Mouse (Mus musculus) cerebellum, postnatal 25 days (tissue): ENCODE measurements around the gene A630095N17Rik.
"Not testable (repeated sequence)": the region's sequence is repeated elsewhere in the genome, so short reads cannot be mapped to it uniquely, and the experiment has no call there.

Source experiments
- DNase-seq, 2 experiments: peaks; one replicate each; pipeline ENCODE4 v3.0.0; 2021; ENCODE audit warnings: mixed read lengths in 2 of 2

The A630095N17Rik gene

DNA sequence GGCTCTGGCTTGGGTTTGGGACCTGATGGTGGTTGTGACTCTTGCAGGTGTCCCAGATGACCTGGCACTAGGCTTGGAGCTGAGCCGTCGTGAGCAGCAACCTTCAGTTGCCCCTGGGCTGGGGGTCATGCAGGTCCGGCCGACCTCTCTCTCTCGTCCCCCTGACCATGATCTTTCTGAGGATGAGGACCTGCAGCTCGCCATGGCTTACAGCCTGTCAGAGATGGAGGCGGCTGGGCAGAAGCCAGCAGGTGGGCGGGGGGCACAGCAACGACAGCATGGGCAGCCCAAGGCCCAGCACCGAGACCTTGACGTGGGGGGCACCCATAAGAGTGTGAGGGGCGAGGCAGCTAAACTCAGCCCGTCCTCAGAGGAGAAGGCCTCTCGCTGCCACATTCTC lies 11.5 kb upstream of the A630095N17Rik start:
- DNase-seq: no peak

DNA sequence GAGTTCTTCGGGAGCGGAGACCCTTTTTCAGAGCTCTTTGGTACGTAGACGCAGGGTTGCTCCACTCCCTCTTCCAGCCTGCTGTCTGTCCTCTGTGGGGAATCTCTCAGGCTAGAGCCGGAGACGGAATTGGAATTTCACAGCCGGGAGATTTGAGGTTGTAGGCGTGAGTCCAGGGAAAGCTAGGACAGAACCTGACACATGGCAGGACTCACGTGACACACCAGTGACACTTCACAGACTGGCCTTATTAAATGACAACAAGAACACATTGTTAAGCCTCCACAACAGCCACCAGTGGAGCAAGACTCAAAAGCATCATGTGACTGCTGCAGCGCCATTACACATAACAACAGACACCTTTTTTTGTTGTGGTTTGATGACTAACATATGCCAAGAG lies 7.7 kb upstream of the A630095N17Rik start:
- peak; percentile 62 to 70 for DNase-seq

DNA sequence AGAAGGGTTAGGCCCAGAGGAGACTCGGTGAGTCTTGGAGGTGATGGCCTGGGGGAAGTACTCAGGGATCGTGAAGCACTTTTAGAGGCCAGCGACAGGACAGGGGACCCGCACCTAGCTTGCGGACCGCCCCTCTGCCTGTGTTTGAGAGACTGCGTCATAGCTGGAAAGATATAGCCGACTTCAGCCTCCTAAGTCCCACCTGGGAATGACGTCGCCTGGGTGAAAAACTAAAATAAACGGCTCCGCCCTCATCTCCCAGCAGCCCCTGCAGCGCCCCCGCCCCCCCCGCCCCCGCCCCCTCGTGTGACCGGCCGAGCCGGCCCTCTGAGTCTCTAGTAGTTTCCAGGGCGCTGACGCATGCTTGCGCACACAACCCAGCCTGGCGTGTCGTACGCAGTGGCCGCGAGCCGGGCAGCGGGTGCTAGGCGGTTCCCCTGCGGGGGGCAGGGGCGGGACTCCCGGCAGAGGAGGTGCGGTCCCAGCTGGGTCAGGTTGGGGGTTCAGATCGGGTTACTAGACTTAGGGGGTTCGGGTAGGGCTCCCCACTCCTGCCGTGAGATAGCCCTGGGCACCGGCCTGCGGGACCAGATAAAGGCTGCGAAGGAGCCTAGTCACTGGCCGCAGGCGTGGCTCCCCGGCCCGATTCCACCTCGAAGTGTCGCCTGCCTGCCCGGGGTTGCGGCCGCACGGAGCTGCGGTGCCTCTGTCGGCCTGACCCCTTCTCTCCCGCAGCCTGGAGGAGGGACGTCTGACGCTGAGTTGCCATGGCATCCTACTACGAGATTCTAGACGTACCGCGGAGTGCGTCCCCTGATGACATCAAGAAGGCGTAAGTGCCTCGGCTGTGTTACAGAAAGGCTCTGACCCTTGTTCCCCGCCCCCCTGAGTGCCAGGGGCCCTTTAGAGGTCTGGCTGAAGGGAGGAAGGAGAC lies 4.5 kb upstream of the A630095N17Rik start, which contains the start of gene Dnajb2:
Gene Dnajb2, plus strand, starts transcription at position 290 of the 934 bp plus-strand sequence.
- DNase-seq: peak; percentile 91 to 94

DNA sequence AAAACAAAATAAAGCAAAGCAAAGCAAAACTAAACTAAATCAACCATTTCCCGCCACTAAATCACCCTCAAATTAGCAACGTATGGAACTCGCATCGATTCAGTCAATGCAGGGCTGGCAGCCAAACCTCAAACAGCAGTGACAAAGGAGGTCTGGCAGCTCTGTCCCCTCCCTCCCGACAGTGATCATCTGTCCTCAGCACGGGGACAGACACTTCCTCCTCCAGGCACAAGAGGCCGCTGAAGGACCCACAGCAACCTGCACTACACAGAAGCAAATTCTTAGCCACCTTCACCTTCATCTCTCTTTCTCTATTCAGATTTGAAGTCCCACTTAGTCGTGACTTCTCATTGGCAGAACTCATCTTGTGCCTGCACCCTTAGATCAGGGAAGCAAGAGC lies 2.7 kb upstream of the A630095N17Rik start:
- DNase-seq: peak; percentile 79 to 88

DNA sequence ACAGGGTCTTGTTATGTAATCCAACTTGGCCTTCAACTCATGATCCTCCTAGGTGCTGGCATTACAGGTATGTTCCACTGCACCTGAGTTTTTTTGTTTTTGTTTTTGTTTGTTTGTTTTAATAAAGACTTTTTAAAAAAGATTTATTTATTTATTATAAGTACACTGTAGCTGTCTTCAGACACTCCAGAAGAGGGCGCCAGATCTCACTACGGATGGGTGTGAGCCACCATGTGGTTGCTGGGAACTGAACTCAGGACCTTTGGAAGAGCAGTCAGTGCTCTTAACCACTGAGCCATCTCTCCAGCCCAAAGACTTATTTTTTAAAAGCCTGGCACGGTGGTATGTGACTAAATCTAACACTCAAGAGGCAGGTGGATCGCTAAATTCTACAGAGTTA lies 587 bp upstream of the A630095N17Rik start:
- DNase-seq: not testable (repeated sequence)

DNA sequence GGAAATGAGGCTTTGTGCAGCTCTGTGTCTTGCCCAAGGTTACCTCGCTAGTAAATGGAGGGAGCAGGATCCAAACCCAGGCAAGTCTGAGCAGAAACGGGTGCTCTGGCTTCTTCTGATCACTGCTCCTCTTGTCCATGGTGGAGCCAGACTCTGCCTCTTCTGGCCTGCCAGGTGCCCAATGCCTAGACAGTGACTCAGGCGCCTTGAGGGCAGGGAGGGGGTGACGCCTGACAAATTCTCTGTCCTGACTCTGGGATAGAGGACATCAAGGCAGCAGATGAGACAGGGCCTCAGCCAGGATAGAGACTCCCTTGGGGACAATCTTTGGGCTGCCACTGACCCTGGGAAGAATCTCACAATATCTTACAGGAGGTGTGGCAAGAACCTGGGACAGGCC lies 678 bp downstream of the A630095N17Rik start:
- no peak for DNase-seq

DNA sequence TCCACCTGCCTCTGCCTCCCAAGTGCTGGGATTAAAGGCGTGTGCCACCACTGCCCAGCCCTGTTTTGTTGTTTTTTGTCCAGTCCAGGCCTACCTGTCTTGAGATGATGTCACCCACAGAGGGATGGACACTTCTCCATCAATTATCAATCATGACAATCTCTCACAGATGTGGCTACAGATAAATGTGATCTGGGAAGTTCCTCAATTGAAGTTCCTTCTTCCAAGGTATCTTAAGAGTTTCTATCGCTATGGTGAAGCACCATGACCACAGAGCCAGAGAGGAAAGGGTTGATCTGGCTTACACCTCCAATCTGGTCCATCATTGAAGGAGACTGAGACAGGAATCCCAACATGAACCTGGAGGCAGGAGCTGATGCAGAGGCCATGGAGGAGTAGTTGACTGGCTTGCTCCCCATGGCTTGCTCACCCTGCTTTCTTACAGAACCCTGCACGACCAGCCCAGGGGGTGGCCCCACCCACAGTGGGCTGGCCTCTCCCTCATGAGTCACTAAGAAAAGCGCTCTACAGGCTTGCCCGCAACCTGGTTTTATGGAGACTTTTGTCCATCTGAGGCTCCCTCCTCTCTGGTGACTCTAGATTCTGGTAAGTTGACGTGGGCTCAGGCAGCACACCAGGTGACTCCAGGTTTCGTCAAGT lies 1.4 kb downstream of the A630095N17Rik start:
- DNase-seq: no peak

DNA sequence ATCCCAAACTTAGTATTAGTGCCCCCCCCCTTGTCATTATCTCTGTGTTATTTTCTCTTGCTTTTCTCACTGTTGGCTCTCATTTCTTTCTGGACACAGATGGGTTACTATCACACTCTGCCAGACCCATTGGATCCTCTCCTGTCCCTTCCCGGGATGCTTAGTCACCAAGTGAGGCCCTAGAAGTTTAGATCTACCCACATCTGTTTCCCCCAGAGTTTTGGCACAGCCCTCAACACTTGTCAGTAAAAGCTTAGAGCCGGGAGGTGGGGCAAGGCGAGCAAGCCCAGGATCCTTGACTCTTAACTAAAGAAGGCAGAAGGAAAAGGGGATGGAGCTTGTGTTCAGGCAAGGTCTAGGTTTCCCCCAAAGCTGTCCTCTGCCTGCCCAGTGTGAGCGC lies 2.7 kb downstream of the A630095N17Rik start:
- no peak for DNase-seq

DNA sequence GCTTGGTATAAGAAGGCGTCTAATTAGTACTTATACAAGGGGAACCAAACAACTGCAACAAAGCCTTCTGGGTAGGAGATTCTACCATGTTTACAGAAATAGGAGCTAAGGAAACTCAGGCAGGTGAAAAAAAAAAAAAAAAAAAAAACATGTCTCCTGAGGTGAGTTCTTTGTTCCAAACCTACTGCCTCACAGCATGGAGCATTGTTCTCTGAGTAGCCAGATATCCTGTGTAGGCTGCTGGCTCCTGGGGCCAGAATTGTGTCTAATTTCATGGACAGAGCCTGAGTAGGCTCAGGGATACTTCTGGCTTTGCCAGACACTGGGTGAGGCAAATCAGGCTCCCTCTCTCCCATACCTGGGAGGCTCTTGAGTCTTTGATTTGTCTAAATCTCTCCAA lies 4.2 kb downstream of the A630095N17Rik start:
- no peak for DNase-seq

DNA sequence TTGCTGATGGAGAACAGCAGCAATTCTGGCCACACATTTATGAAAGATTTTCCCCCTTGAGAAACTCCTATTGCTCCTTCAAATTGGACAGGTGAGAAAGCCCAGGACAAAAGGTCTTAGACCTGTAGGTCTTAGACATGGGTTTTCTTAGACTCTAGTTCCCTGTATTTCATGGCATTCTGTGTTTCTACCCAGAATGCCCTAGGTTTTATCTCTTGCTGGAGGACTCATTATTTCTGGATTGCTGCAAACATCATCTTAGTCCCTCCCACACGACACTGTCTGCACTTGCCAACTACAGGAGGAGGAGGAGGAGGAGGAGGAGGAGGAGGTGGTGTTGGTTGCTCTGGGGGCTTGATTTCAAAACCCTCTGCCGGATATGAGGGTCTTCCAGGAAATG lies 5.8 kb downstream of the A630095N17Rik start:
- DNase-seq: no peak

DNA sequence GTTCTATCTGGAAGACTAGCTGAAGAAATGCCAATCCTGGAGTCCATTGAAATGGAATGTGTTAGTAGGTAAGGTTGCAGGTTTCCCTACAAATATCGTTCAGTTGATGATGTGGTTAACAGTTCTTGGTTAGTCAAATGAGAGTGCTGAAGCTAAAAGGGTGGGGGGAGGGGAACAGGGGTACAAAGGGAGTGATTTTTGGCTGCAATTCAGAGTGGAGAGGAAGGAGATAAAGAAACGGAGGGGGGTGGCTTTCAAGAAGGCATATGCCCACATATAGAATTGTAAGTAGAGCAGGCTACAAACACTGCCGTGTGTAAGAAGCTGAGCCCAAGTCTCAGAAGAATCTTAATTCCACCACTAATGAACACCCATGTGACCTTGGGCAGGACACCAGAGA lies 6.4 kb downstream of the A630095N17Rik start:
- DNase-seq: no peak

DNA sequence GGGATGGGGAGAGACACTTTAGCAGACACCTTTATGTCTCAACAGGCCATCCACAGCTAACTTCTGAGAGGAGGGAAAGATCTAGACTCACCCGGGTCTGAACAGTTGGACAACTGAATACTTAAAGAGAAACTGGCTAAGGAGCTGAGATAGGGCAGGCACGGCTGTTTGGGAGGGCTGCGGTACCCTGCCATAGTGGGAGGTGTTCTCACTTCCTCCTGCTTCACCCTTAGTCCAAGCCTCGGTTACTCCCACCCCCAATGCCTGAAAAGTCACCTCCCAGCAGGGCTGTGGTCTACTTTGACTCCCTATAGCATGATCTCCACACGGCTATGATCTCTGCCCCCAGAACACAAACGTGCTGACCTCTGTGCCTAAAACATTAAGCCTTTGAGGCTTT lies 8.4 kb downstream of the A630095N17Rik start:
- no peak for DNase-seq

DNA sequence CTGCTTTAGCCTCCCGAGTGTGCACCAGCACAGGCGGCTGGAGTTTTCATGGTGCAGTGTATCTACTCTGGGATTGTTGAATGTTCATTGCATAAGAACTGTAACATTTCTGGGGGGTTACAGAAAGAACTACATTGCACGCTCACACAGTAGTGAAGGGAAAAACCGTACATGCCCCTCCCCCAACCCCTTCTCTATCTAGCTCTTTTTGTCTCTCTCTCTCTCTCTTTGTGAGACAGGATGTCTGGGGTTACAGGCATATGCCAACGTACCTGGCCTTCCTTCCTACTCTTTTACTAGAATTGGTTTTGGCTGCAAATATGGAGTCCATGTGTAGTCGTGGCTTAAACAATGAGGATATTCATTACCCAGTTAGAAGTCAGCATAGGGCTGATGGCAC lies 9.0 kb downstream of the A630095N17Rik start:
- no peak for DNase-seq

DNA sequence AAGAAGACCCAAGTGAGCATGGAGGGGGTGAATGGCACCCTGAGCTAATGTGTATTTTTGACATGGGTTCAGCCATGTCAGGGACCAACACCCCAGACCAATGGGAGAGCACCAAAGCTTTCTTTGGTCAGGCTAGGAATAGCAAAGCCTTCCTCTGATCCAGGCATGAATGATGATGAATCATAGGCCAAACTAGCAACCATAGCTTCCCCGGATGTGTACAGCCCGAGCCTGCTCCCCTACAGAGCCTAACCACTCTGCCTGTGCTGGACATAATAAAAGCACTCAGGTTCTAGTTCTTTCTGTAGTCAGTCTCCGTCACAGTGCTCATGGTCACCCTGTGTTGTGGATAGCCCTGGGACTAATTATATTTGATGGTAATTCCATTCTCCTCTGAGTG lies 10.4 kb downstream of the A630095N17Rik start:
- DNase-seq: no peak

DNA sequence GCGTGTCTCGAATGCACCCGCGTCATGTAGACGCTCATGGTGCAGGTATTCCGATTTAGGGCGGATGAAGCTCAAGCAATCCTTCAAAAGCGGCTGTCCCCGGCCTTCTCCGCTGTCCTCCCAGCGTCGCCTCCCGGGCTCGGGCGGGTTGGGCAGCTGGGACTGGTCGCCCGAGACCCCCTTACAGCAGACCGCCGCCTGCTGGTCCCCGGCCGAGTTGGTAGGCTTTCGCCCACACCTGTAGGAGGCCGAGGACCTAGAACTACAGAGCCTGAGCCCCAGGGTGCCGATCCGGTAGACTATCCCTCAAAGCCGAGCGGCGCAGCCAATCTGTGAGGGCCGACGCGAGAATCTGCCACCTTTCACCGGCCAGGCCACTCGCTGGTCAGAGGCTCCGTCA lies 12.4 kb downstream of the A630095N17Rik start, which contains the start of gene Tuba4a:
Gene Tuba4a, minus strand, starts transcription at position 335 of the 400 bp plus-strand sequence.
- DNase-seq: peak in 1 of 2 experiments; percentile 79

DNA sequence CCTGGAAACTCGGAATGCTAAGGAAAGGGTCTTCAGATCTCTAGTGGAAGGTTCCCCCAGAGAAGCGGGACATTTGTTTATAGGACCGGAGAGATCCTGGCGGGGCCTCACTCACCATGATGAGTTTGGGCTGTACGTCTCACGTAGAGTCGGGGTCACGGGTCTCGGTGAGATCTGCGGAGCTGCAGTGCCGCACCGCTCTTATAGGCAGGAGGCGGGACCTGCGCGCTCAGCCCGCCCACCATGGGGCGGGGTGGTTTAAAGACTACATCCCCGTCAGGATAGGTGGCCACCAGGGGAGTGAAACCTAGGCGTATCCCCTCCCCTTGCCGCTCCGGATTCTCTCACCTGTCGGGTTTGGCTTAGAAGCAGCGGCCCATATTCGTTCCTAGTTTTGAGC lies 12.8 kb downstream of the A630095N17Rik start:
- DNase-seq: peak; percentile 98

DNA sequence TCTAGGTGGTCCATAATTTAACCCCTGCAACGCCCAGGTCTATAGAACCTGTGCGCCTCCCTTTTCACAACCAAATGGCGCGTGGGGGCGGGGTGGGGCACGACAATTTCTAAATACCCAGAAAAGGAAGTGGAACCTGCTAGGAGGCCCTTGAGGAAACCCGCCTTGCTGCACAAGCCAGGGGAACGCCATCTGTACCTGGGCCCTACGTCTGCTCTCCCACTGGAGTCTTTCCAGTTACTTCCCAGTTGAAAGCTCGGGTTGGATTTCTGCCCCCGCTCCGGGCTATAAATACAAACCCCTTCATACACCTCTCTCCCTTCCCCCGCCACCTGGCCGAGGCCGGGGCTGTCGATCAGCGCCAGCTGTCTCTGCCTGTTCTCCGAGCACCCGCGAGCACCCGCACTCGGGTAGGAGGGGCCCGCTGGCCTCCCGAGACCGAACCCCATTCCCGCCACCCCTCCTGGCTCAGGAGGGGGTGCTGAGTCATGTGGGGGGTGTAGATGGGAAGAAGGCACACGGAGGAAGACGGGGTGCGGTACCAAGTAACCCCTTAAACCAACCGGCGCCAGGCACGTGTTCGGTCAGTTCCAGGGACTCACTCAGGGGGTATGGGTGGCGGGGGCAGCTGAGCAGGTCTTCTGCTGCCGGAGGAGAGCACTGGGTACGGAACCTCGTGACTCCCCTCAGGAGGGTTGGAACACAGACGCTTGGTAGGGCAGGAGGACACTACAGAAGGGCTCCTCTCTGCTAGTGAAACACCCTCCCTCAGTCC lies 13.5 kb downstream of the A630095N17Rik start:
- peak; percentile 93 to 96 for DNase-seq

DNA sequence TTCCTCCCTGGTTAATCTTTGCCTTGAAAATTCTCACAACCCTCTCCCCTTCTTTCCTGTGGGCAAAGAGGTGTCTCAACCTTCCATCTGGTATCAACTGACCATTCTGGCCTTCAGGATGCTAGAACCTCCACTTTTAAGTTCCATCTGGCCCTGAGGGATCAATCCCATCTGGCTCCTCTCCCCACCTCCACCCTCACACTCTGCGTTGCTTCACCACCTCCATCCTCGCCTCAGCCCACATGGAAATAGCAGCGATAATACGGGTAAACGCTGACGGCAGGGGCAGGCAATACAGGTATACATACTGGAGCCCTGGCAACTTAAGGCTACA lies 14.0 kb downstream of the A630095N17Rik start:
- DNase-seq: no peak

DNA sequence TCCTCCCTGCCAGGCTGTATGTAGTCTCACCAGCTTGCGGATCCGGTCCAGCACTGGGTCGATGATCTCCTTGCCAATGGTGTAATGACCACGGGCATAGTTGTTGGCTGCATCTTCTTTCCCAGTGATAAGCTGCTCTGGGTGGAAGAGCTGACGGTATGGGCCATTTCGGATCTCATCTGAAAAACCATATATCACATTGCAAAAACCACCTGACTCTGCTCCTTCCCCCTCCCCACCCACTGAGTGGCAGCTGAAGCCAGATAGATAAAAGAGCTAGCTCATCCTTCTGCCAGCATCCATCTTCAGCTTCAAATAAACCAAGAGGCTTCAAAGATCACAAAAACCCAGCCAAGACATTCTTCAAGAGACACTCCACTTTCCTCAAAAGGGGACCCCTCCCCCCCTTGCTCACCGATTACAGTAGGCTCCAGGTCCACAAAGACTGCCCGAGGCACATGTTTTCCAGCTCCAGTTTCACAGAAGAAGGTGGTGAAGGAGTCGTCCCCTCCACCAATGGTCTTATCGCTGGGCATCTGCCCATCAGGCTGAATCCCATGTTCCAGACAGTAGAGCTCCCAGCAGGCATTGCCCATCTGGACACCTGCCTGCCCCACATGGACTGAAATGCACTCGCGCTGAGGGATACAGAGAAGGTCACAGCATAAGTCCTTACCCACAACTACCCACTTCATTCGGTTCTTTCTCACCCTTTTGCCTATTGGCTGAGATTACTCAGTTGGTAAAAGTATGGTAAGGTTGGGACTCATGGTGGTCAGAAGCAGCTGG lies 14.9 kb downstream of the A630095N17Rik start:
- DNase-seq: peak; percentile 69 to 73

DNA sequence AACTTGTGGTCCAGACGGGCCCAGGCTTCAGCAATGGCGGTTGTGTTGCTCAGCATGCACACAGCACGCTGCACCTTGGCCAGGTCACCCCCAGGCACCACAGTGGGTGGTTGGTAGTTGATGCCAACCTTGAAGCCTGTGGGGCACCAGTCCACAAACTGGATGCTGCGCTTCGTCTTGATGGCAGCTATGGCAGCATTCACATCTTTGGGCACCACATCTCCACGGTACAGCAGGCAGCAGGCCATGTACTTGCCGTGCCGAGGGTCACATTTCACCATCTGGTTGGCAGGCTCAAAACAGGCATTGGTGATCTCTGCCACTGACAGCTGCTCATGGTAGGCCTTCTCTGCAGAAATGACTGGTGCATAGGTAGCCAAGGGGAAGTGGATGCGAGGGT lies 16.1 kb downstream of the A630095N17Rik start:
- DNase-seq: peak; percentile 28 to 37

DNA sequence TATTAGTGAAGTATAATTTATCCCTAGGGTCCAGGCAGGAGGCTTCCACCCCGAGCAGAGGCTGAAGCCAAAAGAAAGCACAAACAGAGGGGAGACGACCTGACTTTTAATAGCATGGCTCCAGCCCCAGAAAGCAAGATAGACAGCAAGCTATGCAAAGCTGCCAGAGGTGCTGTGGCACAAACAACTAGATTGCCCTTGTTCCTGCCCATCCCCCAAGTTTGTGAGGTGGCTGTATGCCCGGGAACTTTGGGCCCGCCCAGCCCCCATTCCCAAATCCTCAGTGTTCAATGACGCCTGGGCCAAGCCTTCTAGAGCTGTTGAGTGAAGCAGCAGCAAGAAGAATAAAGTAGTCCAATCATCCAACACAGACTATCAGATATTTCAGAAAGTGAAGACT lies 17.0 kb downstream of the A630095N17Rik start:
- peak in 1 of 2 experiments; percentile 55 for DNase-seq

DNA sequence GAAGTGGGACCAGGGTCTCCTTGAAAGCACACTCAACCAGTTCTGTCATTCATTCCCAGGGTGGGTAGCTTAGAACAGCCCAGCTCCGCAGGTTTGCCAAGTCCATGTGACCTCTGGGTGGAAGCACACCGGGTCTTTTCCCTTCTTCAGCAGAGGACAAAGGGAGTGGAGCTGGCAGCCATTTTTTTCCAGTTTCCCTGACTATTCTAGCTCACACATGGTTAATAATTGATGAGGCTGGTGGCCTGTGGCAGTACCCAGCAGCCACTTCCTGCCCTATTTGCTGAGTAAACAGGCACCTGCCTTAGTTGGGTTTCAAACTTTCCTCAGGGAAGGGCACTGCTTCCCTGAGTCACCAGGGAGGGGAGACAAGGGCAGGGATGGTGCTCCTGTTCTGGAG lies 17.5 kb downstream of the A630095N17Rik start:
- no peak for DNase-seq
